Mouse (Mus musculus): ENCODE data around the gene Ldlrad3. TPM values are rescaled to one million over a fixed set of nuclear protein-coding genes. Genes with fewer than 3 reads are reported as not detected.

The Ldlrad3 gene
- polyA plus RNA-seq, 1 experiment from 2014 or later, result 13.5 TPM

- Histone ChIP-seq H3K9me3 (replicated peaks; ENCODE audit: control insufficient read depth, low read length) (no peaks in the 10 kb centered on the region), H3K36me3 (ENCODE audit: control insufficient read depth, insufficient read depth) (no peaks in the 10 kb centered on the region), H3K4me2 (ENCODE audit: low read depth, low read length) (no peak overlapping the region), H3K27ac (ENCODE audit: low read length) (no peak overlapping the region), H3K27me3 (ENCODE audit: control insufficient read depth, insufficient read depth, low read length) (no peaks in the 10 kb centered on the region), H3K9ac (ENCODE audit: low read length) (no peak overlapping the region), H3K4me3 (ENCODE audit: low read length) (no peak overlapping the region), H3K4me1 (ENCODE audit: control insufficient read depth, insufficient read depth, low read length) (no peaks in the 10 kb centered on the region)
- ATAC-seq (replicated peaks; ENCODE audit: extremely low read depth, insufficient read depth, low FRiP score), result no peak
- WGBS, result 53% methylated on average over 2 of the region's 2 CpGs
Measured at GRCm38 (mm10) chr2:101920136-101920554, 266.0 kb downstream of the Ldlrad3 start.

- Histone ChIP-seq H3K4me2 (ENCODE audit: low read depth, low read length) (no peak overlapping the region), H3K9me3 (replicated peaks; ENCODE audit: control insufficient read depth, low read length) (no peaks in the 10 kb centered on the region), H3K4me1 (ENCODE audit: control insufficient read depth, insufficient read depth, low read length) (no peaks in the 10 kb centered on the region), H3K4me3 (ENCODE audit: low read length) (no peak overlapping the region), H3K36me3 (ENCODE audit: control insufficient read depth, insufficient read depth) (no peaks in the 10 kb centered on the region), H3K27ac (ENCODE audit: low read length) (no peak overlapping the region), H3K27me3 (ENCODE audit: control insufficient read depth, insufficient read depth, low read length) (no peaks in the 10 kb centered on the region), H3K9ac (ENCODE audit: low read length) (no peak overlapping the region)
- no peak for ATAC-seq (replicated peaks; ENCODE audit: extremely low read depth, insufficient read depth, low FRiP score)
- WGBS, result 68% methylated on average over 7 of the region's 7 CpGs
Measured at GRCm38 (mm10) chr2:101918518-101918917, 267.7 kb downstream of the Ldlrad3 start.

GRCm38 (mm10) chr2:101909326-101910080 lies 276.7 kb downstream of the Ldlrad3 start:
- 0 out of 2 replicates have a peak, but pooled peaks cover 2% of the 10 kb centered on the region for H3K4me1 ChIP-seq (ENCODE audit: control insufficient read depth, insufficient read depth, low read length)
- ATAC-seq (replicated peaks; ENCODE audit: extremely low read depth, insufficient read depth, low FRiP score), result no peak
- 89% methylated on average over 15 of the region's 15 CpGs for WGBS

GRCm38 (mm10) chr2:101908773-101909172 lies 277.4 kb downstream of the Ldlrad3 start:
- H3K9ac ChIP-seq (ENCODE audit: low read length), result no peak overlapping the region
- 0 out of 2 replicates have a peak, but pooled peaks cover 2% of the 10 kb centered on the region for H3K4me1 ChIP-seq (ENCODE audit: control insufficient read depth, insufficient read depth, low read length)
- H3K4me2 ChIP-seq (ENCODE audit: low read depth, low read length), result no peak overlapping the region
- no peak for ATAC-seq (replicated peaks; ENCODE audit: extremely low read depth, insufficient read depth, low FRiP score)
- no peaks in the 10 kb centered on the region for H3K9me3 ChIP-seq (replicated peaks; ENCODE audit: control insufficient read depth, low read length)
- 73% methylated on average over 13 of the region's 13 CpGs for WGBS
- H3K4me3 ChIP-seq (ENCODE audit: low read length), result no peak overlapping the region
- peaks cover 4% of the 10 kb centered on the region; the same call in 1 of the 2 replicates for H3K36me3 ChIP-seq (ENCODE audit: control insufficient read depth, insufficient read depth)
- H3K27me3 ChIP-seq (ENCODE audit: control insufficient read depth, insufficient read depth, low read length), result no peaks in the 10 kb centered on the region
- no peak overlapping the region for H3K27ac ChIP-seq (ENCODE audit: low read length)

More at GRCm38 (mm10) chr2:101909326-101910080, 276.7 kb downstream of the Ldlrad3 start:
- Histone ChIP-seq H3K36me3 (ENCODE audit: control insufficient read depth, insufficient read depth) (peaks cover 4% of the 10 kb centered on the region; the same call in 1 of the 2 replicates), H3K4me2 (ENCODE audit: low read depth, low read length) (no peak overlapping the region), H3K27me3 (ENCODE audit: control insufficient read depth, insufficient read depth, low read length) (no peaks in the 10 kb centered on the region), H3K4me3 (ENCODE audit: low read length) (no peak overlapping the region), H3K9me3 (replicated peaks; ENCODE audit: control insufficient read depth, low read length) (no peaks in the 10 kb centered on the region), H3K9ac (ENCODE audit: low read length) (no peak overlapping the region), H3K27ac (ENCODE audit: low read length) (no peak overlapping the region)

GRCm38 (mm10) chr2:101907386-101908022 lies 278.7 kb downstream of the Ldlrad3 start:
- ATAC-seq (replicated peaks; ENCODE audit: extremely low read depth, insufficient read depth, low FRiP score), result no peak

GRCm38 (mm10) chr2:101906379-101906690 lies 279.9 kb downstream of the Ldlrad3 start:
- no peak overlapping the region for H3K4me2 ChIP-seq (ENCODE audit: low read depth, low read length)
- no peak for ATAC-seq (replicated peaks; ENCODE audit: extremely low read depth, insufficient read depth, low FRiP score)

More at GRCm38 (mm10) chr2:101907386-101908022, 278.7 kb downstream of the Ldlrad3 start:
- Histone ChIP-seq H3K4me1 (ENCODE audit: control insufficient read depth, insufficient read depth, low read length) (0 out of 2 replicates have a peak, but pooled peaks cover 2% of the 10 kb centered on the region), H3K4me3 (ENCODE audit: low read length) (no peak overlapping the region), H3K4me2 (ENCODE audit: low read depth, low read length) (no peak overlapping the region), H3K27me3 (ENCODE audit: control insufficient read depth, insufficient read depth, low read length) (no peaks in the 10 kb centered on the region), H3K36me3 (ENCODE audit: control insufficient read depth, insufficient read depth) (peaks cover 4% of the 10 kb centered on the region; the same call in 1 of the 2 replicates), H3K9me3 (replicated peaks; ENCODE audit: control insufficient read depth, low read length) (no peaks in the 10 kb centered on the region), H3K27ac (ENCODE audit: low read length) (no peak overlapping the region), H3K9ac (ENCODE audit: low read length) (no peak overlapping the region)
- WGBS, result 77% methylated on average over 10 of the region's 10 CpGs

GRCm38 (mm10) chr2:101905534-101906378 lies 280.4 kb downstream of the Ldlrad3 start:
- 24% methylated on average over 21 of the region's 21 CpGs for WGBS
- peak overlapping the region; percentile 25 for H3K4me3 ChIP-seq (ENCODE audit: low read length)
- peak overlapping the region; percentile 63 for H3K9ac ChIP-seq (ENCODE audit: low read length)
- H3K36me3 ChIP-seq (ENCODE audit: control insufficient read depth, insufficient read depth), result peaks cover 3% of the 10 kb centered on the region; the same call in 1 of the 2 replicates
- no peak overlapping the region for H3K27ac ChIP-seq (ENCODE audit: low read length)
- peak overlapping the region; percentile 62 for H3K4me2 ChIP-seq (ENCODE audit: low read depth, low read length)
- 0 out of 2 replicates have a peak, but pooled peaks cover 2% of the 10 kb centered on the region for H3K4me1 ChIP-seq (ENCODE audit: control insufficient read depth, insufficient read depth, low read length)
- 0 out of 2 replicates have a peak, but pooled peaks have one; percentile 29 for ATAC-seq (replicated peaks; ENCODE audit: extremely low read depth, insufficient read depth, low FRiP score)
- no peaks in the 10 kb centered on the region for H3K9me3 ChIP-seq (replicated peaks; ENCODE audit: control insufficient read depth, low read length)
- no peaks in the 10 kb centered on the region for H3K27me3 ChIP-seq (ENCODE audit: control insufficient read depth, insufficient read depth, low read length)

More at GRCm38 (mm10) chr2:101906379-101906690, 279.9 kb downstream of the Ldlrad3 start:
- 76% methylated on average over 5 of the region's 5 CpGs for WGBS
- H3K27ac ChIP-seq (ENCODE audit: low read length), result no peak overlapping the region
- peaks cover 4% of the 10 kb centered on the region; the same call in 1 of the 2 replicates for H3K36me3 ChIP-seq (ENCODE audit: control insufficient read depth, insufficient read depth)
- no peaks in the 10 kb centered on the region for H3K27me3 ChIP-seq (ENCODE audit: control insufficient read depth, insufficient read depth, low read length)
- H3K4me3 ChIP-seq (ENCODE audit: low read length), result no peak overlapping the region
- 0 out of 2 replicates have a peak, but pooled peaks cover 2% of the 10 kb centered on the region for H3K4me1 ChIP-seq (ENCODE audit: control insufficient read depth, insufficient read depth, low read length)
- H3K9ac ChIP-seq (ENCODE audit: low read length), result no peak overlapping the region
- H3K9me3 ChIP-seq (replicated peaks; ENCODE audit: control insufficient read depth, low read length), result no peaks in the 10 kb centered on the region

- H3K27ac ChIP-seq (ENCODE audit: low read length), result no peak overlapping the region
- WGBS, result 82% methylated on average over 4 of the region's 4 CpGs
Measured at GRCm38 (mm10) chr2:101902196-101902595, 284.0 kb downstream of the Ldlrad3 start.

More at GRCm38 (mm10) chr2:101902196-101902595, 284.0 kb downstream of the Ldlrad3 start:
- no peak overlapping the region for H3K4me2 ChIP-seq (ENCODE audit: low read depth, low read length)
- no peak overlapping the region for H3K4me3 ChIP-seq (ENCODE audit: low read length)
- H3K9ac ChIP-seq (ENCODE audit: low read length), result no peak overlapping the region
- ATAC-seq (replicated peaks; ENCODE audit: extremely low read depth, insufficient read depth, low FRiP score), result no peak
- H3K4me1 ChIP-seq (ENCODE audit: control insufficient read depth, insufficient read depth, low read length), result 0 out of 2 replicates have a peak, but pooled peaks cover 2% of the 10 kb centered on the region
- H3K27me3 ChIP-seq (ENCODE audit: control insufficient read depth, insufficient read depth, low read length), result no peaks in the 10 kb centered on the region
- 0 out of 2 replicates have a peak, but pooled peaks cover 3% of the 10 kb centered on the region for H3K36me3 ChIP-seq (ENCODE audit: control insufficient read depth, insufficient read depth)
- H3K9me3 ChIP-seq (replicated peaks; ENCODE audit: control insufficient read depth, low read length), result no peaks in the 10 kb centered on the region

Data from heart, embryonic 16.5 days (tissue).